Mouse (Mus musculus) embryo, embryonic 10.5 days (tissue): Measurements from ENCODE around the gene Vasn.

Source experiments
- DNase-seq: peaks from one replicate; pipeline ENCODE4 v3.0.0-alpha.2; 2015; ENCODE audit warnings: low spot score

Vasn gene

DNA sequence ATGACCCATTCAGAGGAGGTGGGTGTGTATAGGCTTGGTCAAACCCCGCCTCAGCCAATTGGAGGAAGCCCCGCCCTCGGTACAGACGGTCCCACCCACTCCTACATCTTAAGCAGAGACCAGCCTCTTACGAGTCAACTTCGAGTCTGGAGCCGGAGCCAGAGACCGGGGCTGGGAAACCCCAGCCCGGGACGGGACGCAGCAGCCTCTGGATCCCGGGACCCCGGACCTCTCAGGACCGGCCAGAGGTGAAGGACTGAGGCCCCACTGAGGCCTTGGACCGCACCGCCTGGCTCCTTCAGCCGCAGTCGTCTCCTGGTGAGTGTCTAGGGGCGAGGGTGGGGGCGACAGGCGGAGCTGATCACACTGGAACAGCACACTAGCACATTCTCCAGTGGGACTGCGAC lies at the start of gene Vasn, which contains the start of gene Dnaja3:
Vasn (plus strand) TSS at position 111 of the 407 bp plus-strand sequence.
Dnaja3 (plus strand) TSS at position 159 of the 407 bp plus-strand sequence.
- DNase-seq: peak; percentile 95

DNA sequence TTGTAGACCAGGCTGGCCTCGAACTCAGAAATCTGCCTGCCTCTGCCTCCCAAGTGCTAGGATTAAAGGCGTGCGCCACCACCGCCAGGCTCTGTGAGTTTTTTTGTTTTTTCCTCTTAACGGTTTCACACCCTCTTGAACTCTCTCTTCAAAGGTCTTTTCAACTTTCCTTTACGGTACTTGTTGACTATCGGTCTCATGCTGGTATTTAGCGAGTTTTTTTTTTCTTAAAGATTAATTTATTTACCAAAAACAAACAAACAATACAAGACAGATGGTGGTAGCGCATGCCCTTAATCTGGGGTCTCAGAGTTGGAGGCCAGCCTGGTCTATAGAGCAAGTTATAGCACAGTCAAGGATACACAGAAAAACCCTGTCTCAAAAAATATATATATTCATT lies 49.5 kb upstream of the Vasn start:
- peak; percentile 45 for DNase-seq

DNA sequence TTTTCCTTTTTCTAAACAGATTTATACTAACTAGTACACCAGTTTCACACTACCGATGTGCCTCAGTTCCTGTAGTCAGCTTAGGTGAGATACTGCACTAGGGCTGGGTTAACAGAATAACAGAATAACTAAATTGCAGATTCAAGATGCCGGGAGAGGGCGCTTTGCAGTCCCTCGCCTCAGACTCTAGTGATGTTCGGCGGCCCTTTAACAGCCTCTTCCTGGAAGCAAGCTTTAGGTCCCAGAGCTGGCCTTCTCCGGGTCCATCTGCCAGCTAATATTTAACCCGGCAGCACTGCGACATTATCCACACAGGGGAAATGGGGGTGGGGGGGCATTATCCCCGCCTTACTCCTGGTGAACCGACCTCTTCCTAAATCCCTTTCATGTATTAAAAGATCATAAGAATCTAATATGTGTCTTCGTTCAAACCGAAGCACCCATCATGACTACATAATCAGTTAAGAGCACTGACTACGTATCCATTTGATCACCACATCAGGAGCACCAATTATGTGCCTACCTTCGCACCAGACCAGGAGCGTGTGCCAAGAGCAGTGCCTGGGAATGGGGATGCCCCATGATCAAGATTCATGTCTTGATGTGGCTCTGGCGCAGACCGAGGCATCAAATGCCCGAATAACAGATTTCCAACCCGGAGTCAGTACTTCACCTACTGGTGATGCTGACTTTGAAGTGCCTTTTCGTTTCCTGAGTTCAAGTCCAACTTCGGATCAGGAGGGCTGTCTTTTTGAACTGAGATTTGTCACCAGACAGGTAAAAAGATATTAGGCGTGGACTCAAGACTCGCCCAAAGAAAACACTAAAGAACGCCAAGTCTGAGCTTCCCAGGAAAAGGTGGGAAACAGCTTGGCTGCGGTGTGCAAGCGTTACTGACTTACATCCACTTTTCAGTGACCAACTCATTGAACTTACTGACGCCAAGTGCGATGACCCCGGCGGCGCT lies 46.5 kb upstream of the Vasn start:
- DNase-seq: peak; percentile 84

DNA sequence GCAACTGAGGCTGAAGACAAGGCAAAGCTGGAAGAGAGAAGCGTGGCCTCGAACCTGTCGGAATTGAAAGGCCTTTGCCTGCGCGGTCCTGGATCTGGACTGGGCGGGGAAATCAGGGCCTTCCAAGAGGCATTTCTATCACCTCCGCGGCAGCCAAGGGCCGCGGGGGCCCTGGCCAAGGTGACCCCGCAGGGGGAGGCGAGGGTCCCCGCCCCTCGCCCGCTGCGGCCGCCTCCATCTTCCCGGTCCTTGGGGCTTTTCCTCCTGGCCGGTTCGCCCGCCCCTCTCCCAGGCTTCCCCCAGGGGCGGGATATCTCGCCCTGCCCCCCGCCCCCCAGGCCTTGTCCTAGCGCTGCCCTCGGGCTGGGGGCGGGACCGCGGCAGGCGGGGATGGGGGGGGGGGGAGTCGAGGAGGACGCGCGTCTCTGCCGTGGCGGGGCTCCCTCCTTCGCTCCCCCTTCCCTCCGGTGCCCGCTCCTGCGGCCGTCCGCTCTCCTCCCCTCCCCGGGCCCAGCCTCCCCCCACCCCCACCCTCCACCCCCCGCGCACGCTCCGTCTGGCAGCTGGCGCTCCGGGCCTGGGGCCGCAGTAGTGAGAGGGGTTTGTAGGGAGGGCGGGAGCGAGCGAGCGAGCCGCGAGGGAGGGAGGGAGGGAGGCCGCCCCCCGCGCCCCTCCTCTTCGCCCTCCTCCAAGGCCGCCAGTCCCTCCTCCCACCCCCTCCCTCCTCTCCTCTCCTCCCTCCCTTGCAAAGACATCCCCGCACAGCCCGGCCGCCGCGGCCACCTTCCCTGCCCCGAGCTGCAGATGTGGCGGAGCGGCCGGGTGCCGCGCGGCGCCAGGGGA lies 45.5 kb upstream of the Vasn start, which contains the start of gene Glis2:
Glis2 (plus strand) TSS at position 743 of the 843 bp plus-strand sequence.
- peak; percentile 92 for DNase-seq

DNA sequence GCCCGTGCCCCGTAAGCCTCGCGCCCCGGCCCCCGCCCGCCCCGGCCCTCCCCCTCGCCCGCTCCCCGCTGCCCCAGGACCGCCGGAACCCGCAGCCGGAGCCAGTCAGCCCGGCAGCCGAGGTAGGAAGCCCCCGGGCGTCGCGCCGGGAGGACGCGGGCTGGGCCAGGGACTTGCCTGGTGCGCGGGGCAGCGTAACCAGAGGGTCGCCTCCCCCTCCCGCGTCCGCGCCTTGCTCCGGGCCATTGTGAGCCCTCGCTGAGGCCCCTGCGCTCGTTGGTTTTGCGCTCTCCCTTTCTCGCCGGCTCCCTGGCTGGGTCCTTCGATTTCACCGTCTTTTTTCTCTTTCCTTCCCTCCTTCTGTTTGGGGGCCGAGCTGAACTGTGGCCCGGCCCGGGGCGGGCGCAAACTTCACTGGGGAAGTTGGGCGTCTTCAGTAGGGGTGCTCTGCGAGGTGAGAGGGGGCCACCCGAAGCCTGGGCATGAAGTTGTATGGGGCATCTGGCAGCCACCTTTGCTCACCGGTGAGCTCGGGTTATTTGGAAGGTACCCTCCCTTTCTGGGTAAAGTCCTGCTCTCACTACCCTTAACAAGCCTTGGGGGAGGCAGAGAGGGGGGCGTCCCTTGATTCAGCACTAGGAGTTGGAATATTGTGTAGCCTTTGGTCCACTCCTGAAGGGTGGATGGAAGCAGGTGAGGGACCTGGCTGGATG lies 44.8 kb upstream of the Vasn start:
- DNase-seq: peak; percentile 54

DNA sequence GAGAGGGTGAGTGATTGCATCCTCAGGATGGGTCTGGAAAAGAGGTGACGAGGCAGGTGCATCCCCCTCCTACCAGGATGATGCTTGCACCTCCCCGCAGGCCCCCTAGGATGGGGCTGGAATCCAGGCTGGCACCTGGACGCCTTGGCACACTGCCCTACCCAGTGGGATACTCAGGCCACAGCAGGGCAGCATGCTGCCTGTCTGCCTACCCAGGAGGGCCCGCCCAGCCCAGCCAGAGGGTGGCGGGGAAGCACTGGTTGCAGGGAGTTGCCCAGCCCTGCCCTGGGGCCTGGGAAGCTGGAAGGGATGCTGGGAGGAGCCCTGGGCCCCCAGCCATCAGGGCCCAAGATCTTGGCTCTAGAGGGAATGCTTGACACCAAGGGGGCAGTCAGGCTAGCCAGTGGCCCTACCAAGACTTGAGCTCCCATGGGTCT lies 44.2 kb upstream of the Vasn start:
- no peak for DNase-seq

DNA sequence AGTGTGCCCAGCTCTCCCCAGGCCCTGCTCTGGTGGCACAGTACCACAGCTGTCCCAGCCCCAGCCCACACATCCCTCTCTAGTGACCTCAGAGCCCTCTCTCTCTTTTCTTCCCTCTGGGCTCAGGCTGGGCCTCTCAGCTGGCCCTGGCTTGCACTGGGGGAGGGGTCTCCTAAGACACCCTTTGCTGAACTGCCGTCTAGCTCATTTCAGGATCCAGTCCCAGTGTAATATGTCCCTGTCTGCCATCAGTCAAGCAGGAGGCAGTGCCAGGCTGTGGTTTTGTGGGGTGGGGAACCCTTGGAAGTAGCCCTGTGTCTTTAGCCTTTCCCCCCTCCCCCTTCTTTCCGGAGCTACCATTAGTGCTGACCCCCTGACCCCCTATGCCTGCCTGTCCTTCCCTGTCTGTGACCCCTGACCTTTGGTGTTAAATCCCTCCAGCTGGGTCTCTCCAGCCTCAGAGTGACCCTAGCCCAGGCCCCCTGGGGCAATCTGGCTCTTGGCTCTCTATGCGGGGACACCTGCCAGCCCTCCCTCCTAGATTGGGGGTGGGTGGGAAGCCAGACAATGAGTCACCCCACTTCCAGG lies 43.5 kb upstream of the Vasn start:
- DNase-seq: peak; percentile 88

DNA sequence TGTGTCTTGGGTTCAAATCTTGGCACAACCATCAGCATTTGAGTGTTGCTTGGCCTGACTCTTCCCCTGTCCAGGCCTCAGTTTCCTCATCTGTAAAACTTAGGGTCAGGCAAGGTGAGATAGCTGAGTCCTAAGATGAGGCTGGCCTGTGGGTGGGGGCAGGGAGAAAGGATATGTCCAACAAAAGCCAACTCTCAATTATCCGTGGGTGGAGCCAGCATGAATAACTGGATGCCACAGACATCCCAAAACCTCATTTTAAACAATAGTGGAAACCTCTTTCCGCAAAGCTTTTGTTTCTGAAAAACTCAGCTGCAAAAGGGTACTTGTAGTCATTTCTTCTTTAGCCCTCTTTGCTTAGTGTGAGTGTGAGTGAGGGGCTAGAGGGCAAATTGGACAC lies 42.9 kb upstream of the Vasn start:
- DNase-seq: no peak

DNA sequence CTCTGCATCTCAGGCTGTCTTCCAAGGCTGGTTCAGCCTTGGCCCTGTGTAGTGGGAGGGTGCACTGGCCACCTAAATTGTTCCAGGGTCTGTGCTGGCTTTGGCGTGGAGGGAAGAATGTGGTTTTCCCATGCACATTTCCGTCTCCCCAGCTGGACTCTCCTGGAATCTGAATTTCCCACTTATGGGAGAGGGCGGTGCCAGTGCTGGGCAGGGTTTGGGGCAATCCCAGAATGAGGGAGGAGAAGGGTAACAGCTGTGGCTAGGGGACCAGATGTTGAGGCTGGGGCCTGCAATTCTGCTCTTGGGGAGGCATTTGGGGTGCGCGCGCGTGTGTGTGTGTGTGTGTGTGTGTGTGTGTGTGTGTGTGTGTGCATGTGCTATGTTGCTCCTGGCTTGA lies 42.4 kb upstream of the Vasn start:
- DNase-seq: no peak

DNA sequence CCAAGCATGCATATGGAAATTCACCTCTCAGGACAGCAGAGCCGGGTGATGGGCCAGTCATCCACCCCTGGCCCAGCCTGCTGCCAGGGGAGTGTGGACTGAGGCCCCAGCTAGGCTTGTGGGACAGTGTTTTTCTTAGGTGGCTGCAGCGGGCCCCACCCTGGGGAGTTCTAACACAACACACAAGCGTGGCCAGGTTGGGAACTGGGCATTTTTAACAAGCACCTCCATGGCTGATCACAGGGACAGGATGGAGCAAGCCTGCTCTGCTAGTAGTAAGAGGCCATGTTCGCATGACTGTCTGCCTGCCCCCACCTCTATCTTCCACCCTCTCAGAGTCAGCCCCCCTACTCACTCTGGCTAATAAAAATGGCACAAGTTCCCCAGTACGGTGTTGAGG lies 41.7 kb upstream of the Vasn start:
- no peak for DNase-seq

DNA sequence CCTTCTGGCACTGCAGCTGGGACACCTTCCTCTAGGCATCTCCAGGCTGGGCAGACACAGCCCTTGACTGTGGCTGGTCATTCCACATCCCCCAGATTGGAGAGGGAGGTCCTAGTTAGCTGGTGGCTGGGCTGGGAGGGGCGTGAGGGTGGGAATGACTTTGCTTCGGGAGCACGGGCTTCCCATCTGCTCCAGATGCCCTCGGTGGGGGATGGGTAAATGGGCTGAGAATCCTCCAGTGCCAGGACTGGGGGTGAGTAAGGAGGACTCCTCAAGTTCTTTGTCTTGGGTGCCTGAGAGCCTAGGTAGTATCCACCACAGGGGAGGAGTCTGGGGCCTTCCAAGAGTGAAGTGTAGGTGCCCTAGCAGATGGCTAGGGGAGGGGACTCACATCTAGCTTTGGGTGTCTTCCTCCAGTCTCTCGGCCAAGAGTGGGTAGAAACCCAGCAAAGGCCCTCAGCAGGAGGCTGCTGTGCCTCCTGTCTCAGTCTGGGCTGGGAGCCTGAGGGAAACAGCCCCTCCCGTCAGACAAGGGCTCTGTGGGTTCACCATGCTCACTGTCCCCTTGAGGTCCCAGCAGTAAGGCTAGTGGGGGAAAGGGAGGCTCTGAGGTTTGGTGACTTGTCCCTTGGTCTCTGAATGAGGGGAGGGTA lies 40.7 kb upstream of the Vasn start:
- DNase-seq: peak; percentile 60

DNA sequence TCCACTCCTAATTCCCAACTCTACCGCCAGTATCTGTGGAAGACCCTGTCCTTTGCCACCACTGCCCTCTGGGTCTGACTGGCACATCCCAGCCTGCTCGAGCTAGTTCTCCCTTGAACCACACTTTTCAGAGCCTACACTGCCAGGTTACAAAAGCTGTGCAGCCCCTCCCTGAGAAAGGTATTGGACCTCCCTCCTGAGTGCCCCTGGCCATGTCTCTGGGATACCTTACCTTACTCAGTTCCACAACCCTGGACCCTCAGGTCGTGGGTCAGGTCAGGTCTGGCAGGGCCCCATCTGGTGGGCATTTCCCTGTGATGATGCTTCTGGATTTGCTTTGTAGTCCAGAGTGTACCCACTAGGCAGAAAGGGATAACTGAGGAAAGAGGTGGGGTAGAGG lies 40.1 kb upstream of the Vasn start:
- DNase-seq: no peak

DNA sequence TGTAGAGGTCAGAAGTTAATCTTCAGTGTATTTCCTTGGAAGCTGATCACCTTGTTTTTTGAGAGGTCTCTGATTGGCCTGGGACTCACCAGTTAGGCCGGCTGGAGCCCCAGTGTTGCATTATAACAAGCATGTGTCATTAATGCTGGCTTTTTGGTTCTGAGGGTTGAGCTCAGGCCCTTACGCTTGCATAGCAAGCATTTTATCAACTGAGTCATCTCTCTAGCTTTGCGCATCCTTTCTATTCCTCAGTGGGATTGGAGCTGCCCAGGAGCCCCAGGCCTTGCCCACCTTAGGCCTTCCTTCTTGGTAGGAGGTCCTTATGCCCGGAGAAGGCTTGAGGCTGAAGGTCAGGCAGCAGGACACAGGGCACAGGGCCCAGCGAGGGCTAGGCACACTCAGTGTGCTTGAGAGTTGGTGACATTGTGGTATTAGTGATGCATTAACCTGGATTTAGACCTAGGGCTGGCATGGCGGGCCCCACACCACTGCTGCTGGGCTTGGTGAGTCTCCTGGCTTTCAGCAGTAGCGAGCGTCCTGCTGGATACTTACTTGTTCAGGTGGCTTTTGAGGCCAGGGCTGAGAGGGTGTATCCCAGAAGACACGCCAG lies 38.9 kb upstream of the Vasn start:
- no peak for DNase-seq

DNA sequence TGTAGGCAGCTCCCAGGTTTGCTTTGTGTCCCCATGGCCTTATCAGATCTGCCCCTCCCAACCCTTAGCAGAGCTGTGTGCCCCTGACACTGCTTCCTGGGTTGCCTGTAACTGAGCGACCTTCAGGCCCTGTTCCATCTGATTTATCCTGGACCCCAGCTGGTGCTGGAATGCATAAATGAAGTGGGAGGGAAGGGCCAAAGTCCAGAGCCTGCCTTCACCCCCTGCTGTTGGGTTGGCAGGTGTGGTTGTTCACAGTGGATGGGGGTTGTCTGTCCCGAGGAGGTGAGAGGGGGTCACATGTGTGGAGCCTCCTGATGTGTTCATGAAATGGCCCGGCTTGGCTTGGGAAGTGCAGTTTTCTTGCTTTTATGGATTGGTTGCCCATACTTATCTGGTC lies 37.6 kb upstream of the Vasn start:
- peak; percentile 39 for DNase-seq

DNA sequence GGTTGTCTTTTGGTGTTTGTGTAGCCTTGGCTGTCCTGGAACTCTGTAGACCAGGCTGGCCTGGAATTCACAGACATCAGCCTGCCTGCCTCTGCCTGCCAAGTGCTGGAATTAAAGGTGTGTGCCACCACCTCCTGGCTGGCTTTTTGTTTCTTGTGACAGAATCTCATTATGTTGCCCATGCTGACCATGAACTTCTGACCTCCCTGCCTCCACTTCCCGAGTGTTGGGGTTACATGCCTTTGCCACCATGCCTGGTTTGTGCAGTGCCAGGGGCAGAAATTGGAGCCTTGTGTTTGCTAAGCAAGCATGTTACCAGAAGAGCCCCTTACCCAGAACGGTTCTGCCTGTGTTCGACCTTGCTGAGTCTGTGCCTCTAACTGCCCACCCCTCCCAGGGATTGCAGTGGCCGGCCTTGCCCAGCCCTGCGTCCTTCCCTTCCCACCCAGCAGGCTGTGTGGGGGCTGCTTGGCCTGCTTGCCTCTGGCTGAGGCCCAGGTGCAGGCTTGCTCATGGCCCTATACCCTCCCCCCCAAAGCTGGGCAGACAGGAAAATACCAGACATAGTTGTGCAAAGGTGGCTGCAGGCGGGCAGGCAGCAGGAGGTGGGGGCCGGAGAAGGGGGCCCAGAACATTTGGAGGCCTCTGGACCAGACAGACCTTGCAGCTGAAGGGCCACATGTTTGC lies 36.8 kb upstream of the Vasn start:
- DNase-seq: peak; percentile 26

DNA sequence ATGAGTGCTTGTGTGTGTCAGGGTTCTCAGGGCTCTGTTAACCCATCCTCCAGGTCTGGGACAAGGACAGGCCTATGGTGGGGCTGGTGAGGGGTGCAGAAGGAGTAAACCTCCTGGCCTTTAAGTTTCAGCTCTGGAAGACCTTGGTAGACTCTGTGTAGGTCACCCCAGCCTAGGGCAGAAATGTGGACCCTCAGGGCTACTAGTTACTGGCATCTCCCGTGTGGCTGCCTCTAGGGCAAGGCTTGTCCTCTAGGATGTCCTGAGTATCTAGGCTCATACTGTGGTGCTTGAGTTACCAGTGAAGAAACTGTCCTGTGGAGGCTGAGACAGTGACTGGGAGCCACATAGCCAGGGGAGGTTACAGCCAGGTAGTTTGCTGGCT lies 36.3 kb upstream of the Vasn start:
- DNase-seq: no peak

DNA sequence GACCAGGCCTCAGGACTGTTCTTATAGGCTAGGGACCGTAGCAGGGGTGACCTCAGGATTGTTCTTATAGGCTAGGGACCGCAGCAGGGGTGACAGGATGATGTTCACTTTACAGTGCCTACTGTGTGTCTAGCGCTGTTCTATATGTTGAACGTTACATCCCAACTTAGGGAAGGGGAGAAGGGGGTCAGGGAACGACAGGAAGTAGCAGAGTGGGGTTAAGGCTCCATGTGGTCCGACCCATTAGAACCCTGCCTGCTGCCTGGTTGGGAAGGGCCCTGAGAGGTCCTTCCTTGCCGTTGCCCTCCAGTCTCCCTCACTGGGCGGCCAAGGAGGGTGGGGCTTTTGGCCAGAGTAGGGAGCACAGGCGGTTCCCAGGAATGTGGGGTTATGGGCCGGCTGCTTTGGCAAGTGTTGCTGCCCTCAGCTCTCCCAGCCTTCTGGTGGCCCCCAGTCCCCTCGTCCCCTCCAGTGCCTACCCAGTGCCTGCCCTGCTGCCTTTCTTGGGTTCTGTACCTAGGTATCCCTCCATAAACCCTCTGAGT lies 35.4 kb upstream of the Vasn start:
- DNase-seq: no peak

DNA sequence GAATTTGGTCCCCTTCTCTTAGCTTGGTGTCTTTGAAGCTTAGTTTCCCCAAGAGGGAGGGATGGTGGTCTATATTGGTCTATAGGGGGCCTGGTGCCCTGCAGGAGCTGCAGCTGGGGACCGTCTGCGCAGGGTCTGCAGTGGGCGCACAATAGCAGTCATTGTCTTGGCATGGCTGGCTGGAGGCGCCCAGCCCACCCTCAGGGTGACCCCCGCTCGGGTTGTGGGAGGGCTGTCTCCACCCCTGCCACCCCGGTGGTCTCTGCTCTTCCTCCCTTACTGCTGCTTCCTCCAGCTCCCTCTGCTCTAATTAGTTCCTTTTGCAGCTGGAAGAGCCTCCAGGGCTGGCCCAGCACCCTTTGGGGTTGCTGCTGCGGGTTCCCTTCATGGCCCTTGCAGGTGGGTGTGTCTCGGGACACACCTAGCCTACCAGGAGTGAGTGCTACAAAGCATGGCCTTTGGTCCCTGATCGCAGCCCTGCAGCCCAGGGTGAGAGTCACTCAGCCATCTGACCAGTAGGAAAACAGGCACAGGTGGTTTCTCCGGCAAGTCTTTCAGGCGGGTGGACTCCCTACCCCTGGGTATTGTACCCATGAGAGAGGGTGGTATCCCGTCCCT lies 34.1 kb upstream of the Vasn start:
- peak; percentile 43 for DNase-seq

DNA sequence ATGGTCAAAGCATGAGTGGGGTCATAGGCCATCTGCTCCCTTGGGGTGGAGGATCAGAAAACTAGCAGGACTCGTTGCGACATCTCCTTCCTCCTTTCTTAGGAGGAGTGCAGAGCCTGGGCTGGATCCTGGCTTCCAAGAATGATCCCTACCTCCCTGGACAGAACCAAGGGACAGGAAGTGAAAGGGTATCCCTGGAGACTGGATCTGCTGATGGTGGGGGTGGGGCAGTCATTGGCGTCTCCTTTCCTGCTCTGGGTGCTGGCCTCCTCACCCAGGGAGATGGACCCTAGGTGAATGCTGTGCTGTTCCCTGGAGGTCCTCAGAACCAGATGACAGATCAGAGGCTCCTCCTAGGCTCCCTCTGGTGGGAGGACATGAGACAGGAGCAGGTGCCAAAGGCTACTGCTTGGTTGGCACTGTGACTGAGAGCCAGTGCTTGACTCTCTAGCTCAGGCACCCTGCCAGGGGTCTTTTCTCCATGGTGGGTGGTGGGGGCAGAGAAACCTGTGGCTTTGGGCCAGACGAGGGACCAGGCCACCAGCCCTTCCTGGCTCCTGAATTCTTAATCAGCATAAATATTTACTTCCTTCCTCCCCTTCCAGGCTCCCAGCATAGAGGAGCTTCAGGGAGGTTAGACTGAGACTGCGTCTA lies 33.2 kb upstream of the Vasn start:
- peak; percentile 35 for DNase-seq
